Mouse (Mus musculus): ENCODE results near the gene AC131692.1.

DNA sequence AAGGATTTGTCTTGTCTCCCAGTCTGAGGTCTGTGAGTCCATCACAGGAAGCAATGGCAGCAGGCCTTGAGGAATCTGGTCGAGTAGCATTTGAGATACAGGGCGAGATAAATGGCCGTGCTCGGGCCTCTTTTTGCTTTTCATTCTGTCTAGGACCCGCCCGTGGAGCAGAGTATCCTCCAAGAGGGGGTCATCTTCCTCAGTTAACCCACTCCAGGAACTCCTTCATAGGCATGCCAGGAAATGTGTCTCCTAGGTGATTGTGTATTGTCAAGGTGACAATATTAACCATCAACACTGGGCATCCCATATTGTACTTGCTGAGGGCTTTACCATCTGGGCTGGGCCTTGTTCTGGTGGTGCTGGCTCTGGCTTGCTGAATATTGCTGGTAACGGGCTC is at the start of gene AC131692.1:
- TF ChIP-seq CTCF (IDR thresholded peaks at IDR 0.05; ENCODE audit: low read depth) (no peak), EP300 (IDR thresholded peaks at IDR 0.05; ENCODE audit: low read depth) (no peak)

Measured in liver, postnatal 0 days (tissue).